Mouse (Mus musculus) liver, embryonic 14.5 days (tissue): ENCODE measurements around the gene Ppm1l. TPM values are rescaled to one million over a fixed set of nuclear protein-coding genes. Genes with fewer than 3 reads are reported as not detected.

Experiments used
- ATAC-seq: fragments of 200-750 bp; cut with Nextera tagmentation; 2 replicates; pipeline ENCODE4 v1.8.0; 2017; ENCODE audit warnings: moderate number of reproducible peaks, mild to moderate bottlenecking, moderate library complexity; ENCODE audit not compliant: insufficient read depth
- DNase-seq, 3 experiments: peaks; one replicate each; pipeline ENCODE4 v3.0.0-alpha.2; 2012 to 2013; ENCODE audit warnings: low read depth in 3 of 3, low spot score in 3 of 3
- H3K27ac ChIP-seq: fragments of 300-500 bp; sonication (generic); 2 replicates; pipeline ENCODE4 v1.5.1; 2014; ENCODE audit warnings: moderate library complexity, mild to moderate bottlenecking, control low read depth, inconsistent platforms
- H3K27me3 ChIP-seq: fragments of 300-500 bp; sonication (generic); 2 replicates; pipeline ENCODE4 v1.6.1; 2014; ENCODE audit warnings: mild to moderate bottlenecking, low read length, moderate library complexity; ENCODE audit not compliant: control insufficient read depth, insufficient read depth
- H3K36me3 ChIP-seq: fragments of 300-500 bp; sonication (generic); replicated peaks from 2 replicates; pipeline ENCODE4 v1.6.1; 2014; ENCODE audit warnings: low read depth; ENCODE audit not compliant: control insufficient read depth, insufficient read depth
- H3K4me1 ChIP-seq, 2 experiments: fragments of 200-500 bp in 1 of 2; fragments of 300-500 bp in 1 of 2; sonication (generic) in 1 of 2; replicated peaks; 2 replicates each; pipeline ENCODE4 v1.6.1; 2012 to 2014; ENCODE audit warnings: antibody characterized with exemption in 1 of 2, inconsistent platforms in 1 of 2, low read length in 1 of 2; ENCODE audit not compliant: control insufficient read depth in 2 of 2, insufficient read depth in 2 of 2
- H3K4me2 ChIP-seq: fragments of 300-500 bp; sonication (generic); 2 replicates; pipeline ENCODE4 v1.6.1; 2014; ENCODE audit warnings: low read depth, mild to moderate bottlenecking, control low read depth, moderate library complexity
- H3K4me3 ChIP-seq, 2 experiments: fragments of 200-500 bp in 1 of 2; fragments of 300-500 bp in 1 of 2; sonication (generic) in 1 of 2; 2 replicates each; pipeline ENCODE4 v1.5.1; 2012 to 2014; ENCODE audit warnings: low read depth in 2 of 2, low read length in 2 of 2, mild to moderate bottlenecking in 2 of 2, control low read depth in 1 of 2, inconsistent platforms in 1 of 2, moderate library complexity in 1 of 2; ENCODE audit not compliant: insufficient read depth in 1 of 2
- H3K9ac ChIP-seq: fragments of 300-500 bp; sonication (generic); replicated peaks from 2 replicates; pipeline ENCODE4 v1.6.1; 2014; ENCODE audit warnings: mild to moderate bottlenecking, control low read depth, moderate library complexity
- H3K9me3 ChIP-seq: fragments of 300-500 bp; sonication (generic); 2 replicates; pipeline ENCODE4 v1.6.1; 2016; ENCODE audit warnings: low read length, mixed read lengths; ENCODE audit not compliant: control insufficient read depth
- CTCF ChIP-seq: IDR thresholded peaks from 2 replicates; pipeline ENCODE4 v1.5.1; 2016; ENCODE audit warnings: antibody characterized with exemption, low read depth, control low read depth
- EP300 ChIP-seq: IDR thresholded peaks from 2 replicates; pipeline ENCODE4 v1.6.1; 2016; ENCODE audit warnings: antibody characterized with exemption, low read depth
- WGBS: fragments of 180-500 bp; shearing (Covaris S2); extraction: QIAGEN DNeasy Blood & Tissue Kit; methylation state at CpG from one replicate; pipeline ENCODE4 v1.1.7; 2014; ENCODE audit not compliant: insufficient replicate concordance; 5-methylcytosine and 5-hydroxymethylcytosine counted together
- polyA plus RNA-seq, 2 experiments: library from polyadenylated mRNA; depleted of rRNA in 1 of 2; stranded (reverse) in 1 of 2; unstranded in 1 of 2; fragments of >200 nt; fragmentation: Nextera tagmentation in 1 of 2; extraction: Ambion mirVana in 1 of 2; gene quantifications; 2 replicates each; pipeline versions ENCODE4 v1.2.1 to v1.2.3; 2012 to 2014

The Ppm1l gene
- polyA plus RNA-seq, 2 experiments: 2.4 to 3.7 TPM

DNA sequence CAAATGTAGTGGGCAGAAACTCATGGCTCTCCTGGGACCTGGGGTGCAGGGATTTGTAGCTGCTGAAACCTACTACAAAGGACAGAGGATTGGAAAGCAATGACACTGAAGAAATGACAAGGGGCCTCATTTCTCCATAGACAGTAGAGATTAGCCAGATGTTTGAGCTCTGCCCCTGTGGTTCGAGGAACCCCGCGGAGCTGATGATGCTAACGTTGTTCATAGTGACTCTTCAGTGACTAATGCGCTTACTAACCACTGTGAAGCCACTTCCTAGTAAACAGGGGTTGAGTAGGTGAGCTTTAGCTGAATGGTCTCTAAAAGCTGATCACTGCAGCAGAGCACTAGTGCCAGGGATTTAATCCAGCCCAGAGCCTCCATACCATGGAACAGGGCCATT is 124.1 kb downstream of the Ppm1l start:
- Histone ChIP-seq H3K9ac (no peak overlapping the region), H3K4me1 (no peaks in the 10 kb centered on the region), H3K36me3 (no peaks in the 10 kb centered on the region), H3K4me3 (no peak overlapping the region), H3K27me3 (no peaks in the 10 kb centered on the region), H3K9me3 (no peaks in the 10 kb centered on the region), H3K4me2 (no peak overlapping the region), H3K27ac (no peak overlapping the region)
- TF ChIP-seq CTCF (no peak), EP300 (no peak)
- WGBS: 57% methylated on average over 5 of the region's 5 CpGs
- DNase-seq: no peak
- no peak for ATAC-seq

DNA sequence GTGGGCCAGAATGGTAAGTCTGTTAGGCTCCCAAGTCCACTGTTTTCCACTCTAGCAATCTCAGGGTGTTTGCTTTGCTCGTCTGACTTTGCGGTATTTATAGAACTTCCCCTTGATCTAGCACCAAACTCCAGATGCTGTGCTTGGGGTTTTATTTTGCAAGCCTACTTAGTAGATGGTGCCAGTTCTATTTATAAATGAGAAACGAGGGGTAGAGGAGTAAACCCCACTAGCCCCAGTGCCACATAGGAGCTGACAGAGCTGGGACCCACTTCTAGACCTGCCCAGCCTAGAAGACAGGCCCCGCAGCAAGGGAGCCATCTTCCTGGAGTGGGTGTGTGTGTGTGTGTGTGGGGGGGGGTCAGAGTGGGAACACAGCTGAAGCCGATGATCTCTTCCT is 130.3 kb downstream of the Ppm1l start:
- H3K9ac ChIP-seq: no peak overlapping the region
- 59% methylated on average over 5 of the region's 5 CpGs for WGBS
- ATAC-seq (no peak), DNase-seq (no peak)
- no peaks in the 10 kb centered on the region for H3K36me3 ChIP-seq
- no peaks in the 10 kb centered on the region for H3K9me3 ChIP-seq
- no peak overlapping the region for H3K4me3 ChIP-seq
- H3K4me2 ChIP-seq: no peak overlapping the region
- H3K27me3 ChIP-seq: no peaks in the 10 kb centered on the region
- TF ChIP-seq CTCF (no peak), EP300 (no peak)
- no peak overlapping the region for H3K27ac ChIP-seq
- H3K4me1 ChIP-seq: no peaks in the 10 kb centered on the region

DNA sequence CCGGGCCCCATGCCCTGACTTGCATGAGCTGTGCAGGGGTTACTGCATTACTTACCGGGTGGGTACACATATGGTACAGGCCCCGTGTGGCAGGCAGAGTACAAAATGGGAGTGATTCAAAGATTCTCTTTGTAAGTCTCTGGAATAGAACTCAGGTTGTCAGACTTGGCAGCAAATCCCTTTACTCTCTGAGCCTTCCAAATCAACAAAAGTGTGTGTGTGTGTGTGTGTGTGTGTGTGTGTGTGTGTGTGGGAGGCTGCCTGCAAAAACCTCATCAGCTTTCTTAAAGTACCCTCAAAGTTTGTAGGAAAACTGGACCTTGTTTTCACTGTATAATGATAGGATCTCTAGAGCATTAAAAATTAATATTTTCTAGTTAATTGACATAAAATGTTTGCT is 132.4 kb downstream of the Ppm1l start:
- no peak for TF ChIP-seq EP300
- TF ChIP-seq CTCF: no peak
- ATAC-seq (no peak), DNase-seq (no peak)
- no peak overlapping the region for H3K4me2 ChIP-seq
- no peak overlapping the region for H3K27ac ChIP-seq
- H3K27me3 ChIP-seq: no peaks in the 10 kb centered on the region
- WGBS: 80% methylated on average over 3 of the region's 3 CpGs
- no peak overlapping the region for H3K4me3 ChIP-seq
- H3K36me3 ChIP-seq: no peaks in the 10 kb centered on the region
- H3K4me1 ChIP-seq: no peaks in the 10 kb centered on the region
- no peaks in the 10 kb centered on the region for H3K9me3 ChIP-seq
- H3K9ac ChIP-seq: no peak overlapping the region

DNA sequence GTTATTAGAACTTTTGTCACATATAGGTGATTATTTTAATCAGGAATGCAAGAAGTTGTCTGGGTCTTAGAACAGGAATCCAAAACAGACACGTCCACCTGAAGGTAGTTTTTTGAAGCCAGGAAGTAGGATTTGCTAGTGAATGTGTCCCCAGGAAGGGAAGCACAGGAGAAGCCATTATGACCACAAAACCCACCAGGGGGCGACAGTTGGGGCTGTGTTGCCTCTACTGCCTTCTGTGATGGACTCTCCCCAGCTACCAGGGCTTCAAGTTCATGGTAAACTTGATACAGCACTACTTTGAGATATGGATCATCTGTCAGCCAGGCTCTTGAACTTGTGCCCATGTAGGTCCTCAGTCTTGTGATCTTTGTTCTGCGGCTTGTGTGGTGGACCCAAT is 137.7 kb downstream of the Ppm1l start:
- no peak overlapping the region for H3K9ac ChIP-seq
- ATAC-seq (no peak), DNase-seq (no peak)
- no peaks in the 10 kb centered on the region for H3K36me3 ChIP-seq
- TF ChIP-seq EP300: no peak
- TF ChIP-seq CTCF: peak; percentile 27; the same call in 1 of the 2 replicates
- no peak overlapping the region for H3K4me2 ChIP-seq
- H3K9me3 ChIP-seq: no peaks in the 10 kb centered on the region
- H3K27me3 ChIP-seq: no peaks in the 10 kb centered on the region
- WGBS: 46% methylated on average over 3 of the region's 3 CpGs
- no peaks in the 10 kb centered on the region for H3K4me1 ChIP-seq
- no peak overlapping the region for H3K27ac ChIP-seq
- no peak overlapping the region for H3K4me3 ChIP-seq

DNA sequence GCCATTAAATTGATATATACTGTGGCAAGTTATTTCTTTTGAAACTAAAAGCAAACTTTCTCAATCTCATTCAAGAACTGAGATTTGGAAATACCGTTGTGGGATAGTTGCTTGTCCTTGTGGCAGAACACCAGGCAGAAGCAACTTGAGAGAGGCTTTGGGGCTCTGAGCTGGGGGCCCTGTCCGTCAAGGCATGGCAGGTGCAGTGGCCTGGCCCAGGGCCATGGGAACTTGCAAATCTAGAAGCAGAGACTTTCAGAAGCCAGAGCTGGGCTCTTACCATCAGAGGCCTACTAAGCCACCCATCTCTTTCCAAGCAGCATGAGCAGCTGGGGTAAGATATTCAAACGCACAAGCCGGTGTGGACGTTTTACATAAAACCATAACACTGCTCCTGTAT is 139.4 kb downstream of the Ppm1l start:
- H3K4me3 ChIP-seq: no peak overlapping the region
- no peaks in the 10 kb centered on the region for H3K27me3 ChIP-seq
- DNase-seq (no peak), ATAC-seq (no peak)
- no peak overlapping the region for H3K9ac ChIP-seq
- 82% methylated on average over 5 of the region's 5 CpGs for WGBS
- no peaks in the 10 kb centered on the region for H3K4me1 ChIP-seq
- H3K27ac ChIP-seq: no peak overlapping the region
- no peaks in the 10 kb centered on the region for H3K36me3 ChIP-seq
- TF ChIP-seq CTCF (no peak), EP300 (no peak)
- H3K4me2 ChIP-seq: no peak overlapping the region
- H3K9me3 ChIP-seq: no peaks in the 10 kb centered on the region

DNA sequence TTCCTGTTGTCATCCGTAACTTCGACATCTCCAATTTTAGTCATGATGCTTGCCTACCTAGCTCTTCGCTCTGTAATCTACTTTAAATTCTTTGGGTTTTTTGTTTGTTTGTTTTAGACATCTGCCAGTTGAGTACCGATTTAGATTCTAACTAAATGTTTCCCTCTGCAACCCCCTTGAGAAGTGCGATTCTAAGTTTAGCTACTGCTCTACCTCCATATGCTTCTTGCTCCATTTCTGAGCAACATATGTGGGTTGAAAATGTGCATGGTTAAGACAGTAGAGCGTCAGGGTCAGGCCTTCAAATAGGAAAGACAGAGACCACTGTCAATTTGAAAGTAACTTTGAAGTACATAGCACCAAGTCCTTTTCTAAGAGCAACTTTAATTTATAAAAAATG is 142.1 kb downstream of the Ppm1l start:
- no peak for ATAC-seq
- no peak for TF ChIP-seq EP300
- TF ChIP-seq CTCF: no peak
- 74% methylated on average over 6 of the region's 6 CpGs for WGBS

More for the DNA sequence above, 142.1 kb downstream of the Ppm1l start:
- H3K4me3 ChIP-seq: no peak overlapping the region
- H3K9me3 ChIP-seq: no peaks in the 10 kb centered on the region
- no peak overlapping the region for H3K9ac ChIP-seq
- no peak overlapping the region for H3K4me2 ChIP-seq
- H3K4me1 ChIP-seq: no peaks in the 10 kb centered on the region
- no peaks in the 10 kb centered on the region for H3K36me3 ChIP-seq
- no peaks in the 10 kb centered on the region for H3K27me3 ChIP-seq
- no peak overlapping the region for H3K27ac ChIP-seq
- DNase-seq: no peak
